Mouse (Mus musculus): Measurements from ENCODE around the gene Gm44805. TPM values are rescaled to one million over a fixed set of nuclear protein-coding genes. Genes with fewer than 3 reads are reported as not detected.

Gene Gm44805
- polyA plus RNA-seq, 1 experiment: not detected

DNA sequence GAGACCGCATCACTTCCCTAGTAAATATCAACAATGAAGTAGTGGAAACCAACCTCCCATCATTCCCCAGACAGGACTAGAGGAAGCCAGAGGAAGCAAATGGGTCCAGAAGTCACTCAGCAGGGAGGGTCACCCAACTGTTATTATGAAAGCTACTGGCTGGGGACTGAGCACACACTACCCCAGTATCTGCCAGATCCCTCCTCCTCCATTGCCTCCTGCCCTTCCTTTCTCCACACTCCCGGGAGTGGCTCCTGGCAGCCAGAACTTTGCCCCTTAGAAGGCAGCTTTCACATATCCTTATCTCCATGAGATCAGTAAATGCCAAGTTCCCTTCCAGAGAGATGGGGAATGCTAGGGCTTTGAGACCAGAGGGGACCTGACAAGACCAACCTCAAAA, 57.8 kb downstream of the Gm44805 start:
- Histone ChIP-seq H3K4me1 (ENCODE audit: control insufficient read depth, insufficient read depth, low read length) (no peaks in the 10 kb centered on the region), H3K4me3 (ENCODE audit: insufficient read depth, low read length) (no peak overlapping the region), H3K27ac (ENCODE audit: insufficient read depth, low read length) (no peak overlapping the region)
- no peak for TF ChIP-seq POLR2A (IDR thresholded peaks at IDR 0.05; ENCODE audit: low read depth, low read length)
- TF ChIP-seq CTCF (IDR thresholded peaks at IDR 0.05; ENCODE audit: borderline replicate concordance, insufficient read depth, low read length): no peak

DNA sequence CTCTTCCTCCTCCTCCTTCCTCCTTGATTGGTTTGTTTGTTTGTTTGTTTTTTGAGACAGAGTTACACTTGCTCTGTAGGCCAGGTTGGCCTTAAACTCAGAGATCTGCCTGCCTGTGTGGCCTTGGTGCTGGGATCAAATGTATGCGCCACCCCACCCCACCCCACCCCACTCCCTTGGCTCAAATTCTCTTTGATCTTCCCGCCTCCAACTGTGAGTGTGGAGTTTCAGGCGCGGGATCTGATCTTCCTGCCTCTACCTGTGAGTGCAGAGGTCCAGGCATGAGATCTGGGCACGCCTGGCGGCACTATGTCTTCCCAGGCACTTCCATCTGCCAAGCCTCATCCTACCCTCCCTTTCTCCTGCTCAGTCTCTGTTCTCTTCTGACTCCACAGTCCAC, 59.0 kb downstream of the Gm44805 start:
- TF ChIP-seq POLR2A (IDR thresholded peaks at IDR 0.05; ENCODE audit: low read depth, low read length) (no peak), CTCF (IDR thresholded peaks at IDR 0.05; ENCODE audit: borderline replicate concordance, insufficient read depth, low read length) (no peak)
- Histone ChIP-seq H3K4me1 (ENCODE audit: control insufficient read depth, insufficient read depth, low read length) (no peaks in the 10 kb centered on the region), H3K4me3 (ENCODE audit: insufficient read depth, low read length) (no peak overlapping the region), H3K27ac (ENCODE audit: insufficient read depth, low read length) (no peak overlapping the region)

Other genes starting within 250 kb of the Gm44805 start
- 27.4 and 29.1 TPM in 2 replicates for gene Mark4, start 222.6 kb downstream of the Gm44805 start, polyA plus RNA-seq (2011; ENCODE audit: insufficient read length, low read depth, missing spikeins)
- not detected in 2 replicates for gene Exoc3l2, start 218.1 kb downstream of the Gm44805 start, polyA plus RNA-seq (2011; ENCODE audit: insufficient read length, low read depth, missing spikeins)
- 5.9 and 6.1 TPM in 2 replicates for gene Bloc1s3, start 173.1 kb downstream of the Gm44805 start, polyA plus RNA-seq (2011; ENCODE audit: insufficient read length, low read depth, missing spikeins)
- gene Trappc6a, start 173.0 kb downstream of the Gm44805 start, polyA plus RNA-seq (2011; ENCODE audit: insufficient read length, low read depth, missing spikeins): 15.2 and 23.4 TPM in 2 replicates
- not detected in 2 replicates for gene Nkpd1, start 163.6 kb downstream of the Gm44805 start, polyA plus RNA-seq (2011; ENCODE audit: insufficient read length, low read depth, missing spikeins)
- gene Ppp1r37, start 118.3 kb downstream of the Gm44805 start, polyA plus RNA-seq (2011; ENCODE audit: insufficient read length, low read depth, missing spikeins): 25.3 and 27.7 TPM in 2 replicates
- 1.5 and 1.8 TPM in 2 replicates for gene Zfp296, start 104.1 kb downstream of the Gm44805 start, polyA plus RNA-seq (2011; ENCODE audit: insufficient read length, low read depth, missing spikeins)
- gene Gemin7, start 103.8 kb downstream of the Gm44805 start, polyA plus RNA-seq (2011; ENCODE audit: insufficient read length, low read depth, missing spikeins): 52.6 and 65.2 TPM in 2 replicates
- gene Clasrp, start 76.9 kb downstream of the Gm44805 start, polyA plus RNA-seq (2011; ENCODE audit: insufficient read length, low read depth, missing spikeins): 32.4 and 38.1 TPM in 2 replicates
- 15.4 and 17.9 TPM in 2 replicates for gene Relb, start 52.0 kb downstream of the Gm44805 start, polyA plus RNA-seq (2011; ENCODE audit: insufficient read length, low read depth, missing spikeins)
- 116 and 124 TPM in 2 replicates for gene Clptm1, start 16.4 kb downstream of the Gm44805 start, polyA plus RNA-seq (2011; ENCODE audit: insufficient read length, low read depth, missing spikeins)
- not detected in 2 replicates for gene Apoc2, start 3.5 kb downstream of the Gm44805 start, polyA plus RNA-seq (2011; ENCODE audit: insufficient read length, low read depth, missing spikeins)
- gene Apoc4, start 56 bp upstream of the Gm44805 start, polyA plus RNA-seq (2011; ENCODE audit: insufficient read length, low read depth, missing spikeins): not detected in 2 replicates
- not detected in 2 replicates for gene Apoc1, start 11.2 kb upstream of the Gm44805 start, polyA plus RNA-seq (2011; ENCODE audit: insufficient read length, low read depth, missing spikeins)
- 8.5 and 34.9 TPM in 2 replicates for gene Apoe, start 17.8 kb upstream of the Gm44805 start, polyA plus RNA-seq (2011; ENCODE audit: insufficient read length, low read depth, missing spikeins)
- 38.1 and 51.3 TPM in 2 replicates for gene Tomm40, start 34.0 kb upstream of the Gm44805 start, polyA plus RNA-seq (2011; ENCODE audit: insufficient read length, low read depth, missing spikeins)
- gene Nectin2, start 69.1 kb upstream of the Gm44805 start, polyA plus RNA-seq (2011; ENCODE audit: insufficient read length, low read depth, missing spikeins): 39.7 and 45.3 TPM in 2 replicates
- 2.1 and 2.5 TPM in 2 replicates for gene Bcam, start 89.6 kb upstream of the Gm44805 start, polyA plus RNA-seq (2011; ENCODE audit: insufficient read length, low read depth, missing spikeins)
- gene Cblc, start 115.4 kb upstream of the Gm44805 start, polyA plus RNA-seq (2011; ENCODE audit: insufficient read length, low read depth, missing spikeins): not detected in 2 replicates
- gene Bcl3, start 141.3 kb upstream of the Gm44805 start, polyA plus RNA-seq (2011; ENCODE audit: insufficient read length, low read depth, missing spikeins): 24.1 and 37.9 TPM in 2 replicates
- gene Gm19345, start 170.6 kb upstream of the Gm44805 start, polyA plus RNA-seq (2011; ENCODE audit: insufficient read length, low read depth, missing spikeins): not detected in 2 replicates
- not detected in 2 replicates for gene Ceacam16, start 179.9 kb upstream of the Gm44805 start, polyA plus RNA-seq (2011; ENCODE audit: insufficient read length, low read depth, missing spikeins)
- gene Ceacam19, start 206.5 kb upstream of the Gm44805 start, polyA plus RNA-seq (2011; ENCODE audit: insufficient read length, low read depth, missing spikeins): not detected in 2 replicates
- 54.1 and 65.0 TPM in 2 replicates for gene Pvr, start 239.7 kb upstream of the Gm44805 start, polyA plus RNA-seq (2011; ENCODE audit: insufficient read length, low read depth, missing spikeins)

Data from embryonic fibroblast, embryonic 13.5 days (primary cell).